Mouse (Mus musculus) liver, embryonic 15.5 days (tissue): ENCODE results near the gene Fanca. TPM values are rescaled to one million over a fixed set of nuclear protein-coding genes. Genes with fewer than 3 reads are reported as not detected.

Experiments used
- ATAC-seq: fragments of 200-750 bp; cut with Nextera tagmentation; 2 replicates; pipeline ENCODE4 v1.8.0; 2017; ENCODE audit warnings: moderate number of reproducible peaks, mild to moderate bottlenecking, moderate library complexity; ENCODE audit not compliant: insufficient read depth
- H3K27ac ChIP-seq: fragments of 300-500 bp; sonication (generic); replicated peaks from 2 replicates; pipeline ENCODE4 v1.5.1; 2015; ENCODE audit warnings: mild to moderate bottlenecking, inconsistent platforms
- H3K27me3 ChIP-seq: fragments of 300-500 bp; sonication (generic); 2 replicates; pipeline ENCODE4 v1.6.1; 2015; ENCODE audit warnings: mild to moderate bottlenecking, inconsistent platforms
- H3K36me3 ChIP-seq: fragments of 300-500 bp; sonication (generic); replicated peaks from 2 replicates; pipeline ENCODE4 v1.6.1; 2015; ENCODE audit warnings: moderate library complexity, mild to moderate bottlenecking, inconsistent platforms
- H3K4me1 ChIP-seq: fragments of 300-500 bp; sonication (generic); replicated peaks from 2 replicates; pipeline ENCODE4 v1.6.1; 2015; ENCODE audit warnings: inconsistent platforms
- H3K4me2 ChIP-seq: fragments of 300-500 bp; sonication (generic); 2 replicates; pipeline ENCODE4 v1.6.1; 2015; ENCODE audit warnings: moderate library complexity, mild to moderate bottlenecking, inconsistent platforms
- H3K4me3 ChIP-seq: fragments of 300-500 bp; sonication (generic); replicated peaks from 2 replicates; pipeline ENCODE4 v1.5.1; 2015; ENCODE audit warnings: mild to moderate bottlenecking, inconsistent platforms
- H3K9ac ChIP-seq: fragments of 300-500 bp; sonication (generic); 2 replicates; pipeline ENCODE4 v1.6.1; 2015; ENCODE audit warnings: moderate library complexity, mild to moderate bottlenecking, inconsistent platforms
- H3K9me3 ChIP-seq: fragments of 300-500 bp; sonication (generic); replicated peaks from 2 replicates; pipeline ENCODE4 v1.6.1; 2016; ENCODE audit warnings: inconsistent platforms
- WGBS: fragments of 180-500 bp; shearing (Covaris S2); methylation state at CpG from one replicate; pipeline ENCODE4 v1.1.7; 2015; ENCODE audit warnings: mixed read lengths; ENCODE audit not compliant: insufficient replicate concordance; 5-methylcytosine and 5-hydroxymethylcytosine counted together
- polyA plus RNA-seq: library from polyadenylated mRNA; unstranded; fragments of >200 nt; fragmentation: Nextera tagmentation; extraction: Ambion mirVana; gene quantifications from 2 replicates; pipeline ENCODE4 v1.2.1, GENCODE M21; 2015

Gene Fanca
- polyA plus RNA-seq, 1 experiment from 2014 or later, result 16.7 TPM

DNA sequence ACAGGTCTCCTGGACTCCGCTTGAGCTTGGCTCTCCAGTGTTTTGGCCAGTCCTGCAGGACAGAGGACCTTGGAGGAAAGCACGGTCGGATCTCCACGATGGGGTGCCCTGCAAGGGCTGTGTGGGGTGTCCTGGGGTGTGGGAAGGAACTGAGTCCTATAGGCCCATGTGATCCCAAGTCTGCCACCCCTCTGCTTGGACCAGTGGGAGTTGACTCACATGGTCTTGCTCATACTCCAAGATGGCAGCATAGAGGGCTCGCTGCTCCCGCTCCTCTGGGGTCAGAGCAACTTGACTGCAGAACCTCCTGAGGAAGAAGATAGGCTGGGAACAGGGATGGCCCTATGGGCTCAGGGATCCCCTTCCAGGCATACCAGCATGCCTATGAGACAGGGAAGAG lies 70.6 kb downstream of the Fanca start:
- WGBS, result 85% methylated on average over 6 of the region's 6 CpGs
- no peak for ATAC-seq
- Histone ChIP-seq H3K4me2 (no peak overlapping the region), H3K9me3 (no peaks in the 10 kb centered on the region), H3K27me3 (no peaks in the 10 kb centered on the region), H3K36me3 (peaks cover 40% of the 10 kb centered on the region), H3K4me3 (no peak overlapping the region), H3K4me1 (peaks cover 25% of the 10 kb centered on the region), H3K27ac (no peak overlapping the region), H3K9ac (no peak overlapping the region)

DNA sequence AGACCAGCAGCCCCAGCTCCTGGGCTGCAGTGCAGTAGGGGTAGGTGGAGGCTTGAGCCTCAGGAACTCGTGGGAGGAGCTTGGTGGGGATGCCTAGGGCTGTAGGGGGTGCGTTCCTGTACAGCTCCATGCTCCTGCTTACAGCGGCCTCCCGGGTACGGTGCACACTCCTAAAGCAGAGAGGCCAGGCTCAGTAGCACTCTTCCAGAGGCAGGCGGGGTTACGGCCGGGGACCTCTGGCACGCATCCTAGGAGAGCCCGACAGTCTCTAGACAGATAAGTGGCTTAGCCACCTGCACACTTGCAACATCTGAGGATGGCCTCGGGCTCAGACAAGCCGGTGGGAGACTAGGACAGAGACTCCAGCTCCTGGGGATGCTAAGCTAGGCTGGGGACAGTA lies 72.8 kb downstream of the Fanca start:
- Histone ChIP-seq H3K27ac (no peak overlapping the region), H3K9ac (no peak overlapping the region), H3K4me1 (peaks cover 18% of the 10 kb centered on the region), H3K9me3 (no peaks in the 10 kb centered on the region), H3K4me3 (no peak overlapping the region), H3K27me3 (no peaks in the 10 kb centered on the region), H3K4me2 (no peak overlapping the region), H3K36me3 (peaks cover 37% of the 10 kb centered on the region)
- 79% methylated on average over 12 of the region's 12 CpGs for WGBS
- no peak for ATAC-seq

- peak; percentile 19 for ATAC-seq
- Histone ChIP-seq H3K4me3 (no peak overlapping the region), H3K4me2 (no peak overlapping the region), H3K9ac (no peak overlapping the region), H3K27ac (no peak overlapping the region), H3K9me3 (no peaks in the 10 kb centered on the region), H3K27me3 (no peaks in the 10 kb centered on the region), H3K4me1 (peaks cover 18% of the 10 kb centered on the region), H3K36me3 (peaks cover 34% of the 10 kb centered on the region)
- 58% methylated on average over 4 of the region's 4 CpGs for WGBS
These were observed 74.0 kb downstream of the Fanca start for GRCm38 (mm10) chr8:123244382-123244781.

- H3K9me3 ChIP-seq, result no peaks in the 10 kb centered on the region
- H3K36me3 ChIP-seq, result peaks cover 34% of the 10 kb centered on the region
- H3K4me3 ChIP-seq, result no peak overlapping the region
- no peak overlapping the region for H3K9ac ChIP-seq
- H3K27ac ChIP-seq, result 0 out of 2 replicates have a peak overlapping the region, but pooled peaks have one; percentile 14
- ATAC-seq, result peak; percentile 13; the same call in 1 of the 2 replicates
- H3K4me1 ChIP-seq, result peaks cover 18% of the 10 kb centered on the region
- 66% methylated on average over 11 of the region's 11 CpGs for WGBS
- no peaks in the 10 kb centered on the region for H3K27me3 ChIP-seq
- H3K4me2 ChIP-seq, result no peak overlapping the region
These were observed 75.3 kb downstream of the Fanca start for GRCm38 (mm10) chr8:123243053-123243452.

- H3K4me1 ChIP-seq, result peaks cover 18% of the 10 kb centered on the region
- no peaks in the 10 kb centered on the region for H3K27me3 ChIP-seq
- no peak overlapping the region for H3K4me3 ChIP-seq
- no peaks in the 10 kb centered on the region for H3K9me3 ChIP-seq
- peaks cover 27% of the 10 kb centered on the region for H3K36me3 ChIP-seq
- no peak overlapping the region for H3K9ac ChIP-seq
- ATAC-seq, result 0 out of 2 replicates have a peak, but pooled peaks have one; percentile 19
- 0 out of 2 replicates have a peak overlapping the region, but pooled peaks have one; percentile 14 for H3K27ac ChIP-seq
- H3K4me2 ChIP-seq, result no peak overlapping the region
- 62% methylated on average over 7 of the region's 7 CpGs for WGBS
These were observed 76.1 kb downstream of the Fanca start for GRCm38 (mm10) chr8:123242107-123242923.

DNA sequence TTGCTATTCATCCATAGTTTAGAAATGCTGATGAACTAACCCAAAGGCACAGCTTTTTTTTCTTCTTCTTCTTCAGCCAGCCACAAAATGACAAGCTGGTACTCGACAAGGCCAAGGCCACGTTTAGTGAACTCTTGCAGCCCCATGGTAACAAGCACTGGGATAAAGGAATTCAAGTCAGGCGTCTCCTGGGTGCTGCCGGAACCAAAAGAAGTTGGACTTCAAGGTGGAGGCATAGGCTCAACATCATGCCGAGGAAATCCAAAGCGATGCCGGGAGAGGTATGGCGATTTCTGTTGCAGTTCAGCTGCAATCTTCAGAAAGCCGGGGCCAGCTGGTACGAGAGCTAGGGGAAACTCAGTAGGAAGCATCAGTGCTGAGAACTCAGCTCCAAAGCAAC lies 79.0 kb downstream of the Fanca start:
- Histone ChIP-seq H3K4me1 (peaks cover 40% of the 10 kb centered on the region), H3K4me3 (no peak overlapping the region), H3K9ac (no peak overlapping the region), H3K36me3 (0 out of 2 replicates have a peak, but pooled peaks cover 5% of the 10 kb centered on the region), H3K27ac (no peak overlapping the region), H3K27me3 (peaks cover 25% of the 10 kb centered on the region), H3K4me2 (no peak overlapping the region), H3K9me3 (no peaks in the 10 kb centered on the region)
- no peak for ATAC-seq
- 81% methylated on average over 10 of the region's 10 CpGs for WGBS

GRCm38 (mm10) chr8:123235520-123236497 lies 82.6 kb downstream of the Fanca start, which contains the start of gene Spata2l:
Spata2l (minus strand) TSS chr8:123236233.
- Histone ChIP-seq H3K36me3 (no peaks in the 10 kb centered on the region), H3K4me1 (peaks cover 22% of the 10 kb centered on the region), H3K4me3 (peak within 1 kb of the TSS; percentile 67), H3K27me3 (peaks cover 42% of the 10 kb centered on the region), H3K9me3 (no peaks in the 10 kb centered on the region), H3K27ac (0 out of 2 replicates have a peak within 1 kb of the TSS, but pooled peaks have one; percentile 14), H3K4me2 (peak within 1 kb of the TSS; percentile 93), H3K9ac (peak within 1 kb of the TSS; percentile 61)
- WGBS, result 1% methylated on average over 57 of the region's 57 CpGs
- peak; percentile 73 for ATAC-seq

DNA sequence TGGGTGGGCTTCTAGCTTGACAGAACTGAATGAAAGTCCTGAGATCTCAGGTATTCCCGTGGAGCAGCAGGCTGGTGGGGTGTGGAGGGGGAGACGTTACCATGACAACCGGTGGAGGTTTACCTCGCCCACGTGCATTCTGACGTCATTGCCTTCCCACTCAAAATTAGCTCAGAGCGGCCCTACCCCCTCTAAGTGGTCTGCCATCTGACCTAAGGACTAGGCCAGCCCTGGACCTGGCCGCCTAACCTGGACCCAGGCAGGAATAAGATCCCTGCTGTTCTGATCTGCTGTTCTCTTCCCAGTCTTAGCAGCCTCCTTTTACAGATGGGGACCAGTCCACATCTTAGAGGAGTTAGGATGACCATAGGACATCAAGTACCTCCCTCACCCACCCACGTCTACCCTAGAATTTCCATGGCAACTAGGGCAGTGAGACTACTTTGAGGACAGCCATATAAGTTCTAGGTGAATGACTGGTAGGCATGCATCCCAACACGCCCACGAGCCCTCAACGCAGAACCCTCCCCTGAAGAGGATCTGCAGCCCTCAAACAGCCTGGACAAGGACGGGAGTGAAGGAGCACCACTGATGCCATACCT lies 83.4 kb downstream of the Fanca start:
- 32% methylated on average over 13 of the region's 13 CpGs for WGBS
- Histone ChIP-seq H3K27ac (no peak overlapping the region), H3K36me3 (no peaks in the 10 kb centered on the region), H3K4me3 (peak overlapping the region; percentile 67), H3K4me1 (peaks cover 22% of the 10 kb centered on the region), H3K9ac (peak overlapping the region; percentile 61; the same call in 1 of the 2 replicates), H3K27me3 (peaks cover 42% of the 10 kb centered on the region), H3K4me2 (peak overlapping the region; percentile 93), H3K9me3 (no peaks in the 10 kb centered on the region)
- no peak for ATAC-seq

- 71% methylated on average over 11 of the region's 11 CpGs for WGBS
These were observed 84.6 kb downstream of the Fanca start for GRCm38 (mm10) chr8:123233760-123234159.

GRCm38 (mm10) chr8:123233300-123233699 lies 85.1 kb downstream of the Fanca start:
- 62% methylated on average over 13 of the region's 13 CpGs for WGBS
- peaks cover 22% of the 10 kb centered on the region for H3K4me1 ChIP-seq

More at GRCm38 (mm10) chr8:123233760-123234159, 84.6 kb downstream of the Fanca start:
- Histone ChIP-seq H3K36me3 (no peaks in the 10 kb centered on the region), H3K4me1 (peaks cover 22% of the 10 kb centered on the region), H3K4me2 (no peak overlapping the region), H3K27ac (no peak overlapping the region), H3K27me3 (peaks cover 42% of the 10 kb centered on the region), H3K4me3 (no peak overlapping the region), H3K9ac (no peak overlapping the region), H3K9me3 (no peaks in the 10 kb centered on the region)
- ATAC-seq, result no peak

More at GRCm38 (mm10) chr8:123233300-123233699, 85.1 kb downstream of the Fanca start:
- Histone ChIP-seq H3K9me3 (no peaks in the 10 kb centered on the region), H3K4me3 (no peak overlapping the region), H3K27ac (no peak overlapping the region), H3K9ac (no peak overlapping the region), H3K36me3 (no peaks in the 10 kb centered on the region), H3K4me2 (no peak overlapping the region), H3K27me3 (peaks cover 42% of the 10 kb centered on the region)
- ATAC-seq, result no peak
